Mouse (Mus musculus) colon, adult 2 months (tissue): ENCODE data around the gene Sarm1. TPM values are rescaled to one million over a fixed set of nuclear protein-coding genes. Genes with fewer than 3 reads are reported as not detected.

Source experiments
- polyA plus RNA-seq: library from polyadenylated mRNA; depleted of rRNA; stranded (reverse); fragments of >200 nt; gene quantifications from 2 replicates; pipeline ENCODE4 v1.2.3, GENCODE M21; 2012; rRNA removed

Gene Sarm1
- 0.83 and 1.00 TPM in 2 replicates for polyA plus RNA-seq

GRCm38 (mm10) chr11:78497544-78498522, at the start of gene Sarm1:
Gene Sarm1 (minus strand): TSS chr11:78497754.

GRCm38 (mm10) chr11:78536080-78536689, 38.6 kb upstream of the Sarm1 start, which contains the start of the genes Tnfaip1 and Ift20:
Gene Tnfaip1 (minus strand): TSS chr11:78536332.
Gene Ift20 (plus strand): TSS chr11:78536361.

GRCm38 (mm10) chr11:78512025-78512957, 14.7 kb upstream of the Sarm1 start, which contains the start of the genes Tmem199 and Poldip2:
Gene Tmem199 (minus strand): TSS chr11:78512172.
Gene Poldip2 (plus strand): TSS chr11:78512193.

GRCm38 (mm10) chr11:78502909-78503650, 5.5 kb upstream of the Sarm1 start, which contains the start of gene Sebox:
Gene Sebox (plus strand): TSS chr11:78503447.

GRCm38 (mm10) chr11:78499004-78499403, 1.4 kb upstream of the Sarm1 start, which contains the start of gene Vtn:
Gene Vtn (plus strand): TSS chr11:78499091.

GRCm38 (mm10) chr11:78465568-78466180, 31.9 kb downstream of the Sarm1 start, which contains the start of gene Slc46a1:
Gene Slc46a1 (plus strand): TSS chr11:78465697.

Other genes starting within 250 kb of the Sarm1 start
- gene 2610507B11Rik, start 236.0 kb downstream of the Sarm1 start, polyA plus RNA-seq: 65.5 and 85.1 TPM in 2 replicates
- 0.22 and 0.34 TPM in 2 replicates for gene BC030499, start 206.9 kb downstream of the Sarm1 start, polyA plus RNA-seq
- gene Spag5, start 196.2 kb downstream of the Sarm1 start, polyA plus RNA-seq: 8.6 and 9.4 TPM in 2 replicates
- 16.8 and 18.5 TPM in 2 replicates for gene Aldoc, start 174.8 kb downstream of the Sarm1 start, polyA plus RNA-seq
- gene Pigs, start 169.3 kb downstream of the Sarm1 start, polyA plus RNA-seq: 96.0 and 116 TPM in 2 replicates
- gene Unc119, start 154.3 kb downstream of the Sarm1 start, polyA plus RNA-seq: 90.9 and 94.8 TPM in 2 replicates
- 0.86 and 1.3 TPM in 2 replicates for gene Foxn1, start 111.2 kb downstream of the Sarm1 start, polyA plus RNA-seq
- gene Slc13a2, start 75.5 kb downstream of the Sarm1 start, polyA plus RNA-seq: 243 and 292 TPM in 2 replicates
- 56.5 and 74.1 TPM in 2 replicates for gene Slc46a1, start 32.1 kb downstream of the Sarm1 start, polyA plus RNA-seq
- 2.4 and 6.1 TPM in 2 replicates for gene Vtn, start 1.3 kb upstream of the Sarm1 start, polyA plus RNA-seq
- gene Sebox, start 5.7 kb upstream of the Sarm1 start, polyA plus RNA-seq: not detected in 2 replicates
- 6.8 and 8.4 TPM in 2 replicates for gene Tmem199, start 14.4 kb upstream of the Sarm1 start, polyA plus RNA-seq
- gene Poldip2, start 14.4 kb upstream of the Sarm1 start, polyA plus RNA-seq: 37.7 and 42.1 TPM in 2 replicates
- 45.7 and 46.7 TPM in 2 replicates for gene Tnfaip1, start 38.6 kb upstream of the Sarm1 start, polyA plus RNA-seq
- gene Ift20, start 38.6 kb upstream of the Sarm1 start, polyA plus RNA-seq: 64.5 and 70.4 TPM in 2 replicates
- 45.0 and 66.3 TPM in 2 replicates for gene Tmem97, start 53.0 kb upstream of the Sarm1 start, polyA plus RNA-seq
- gene Nlk, start 199.6 kb upstream of the Sarm1 start, polyA plus RNA-seq: 12.3 and 15.7 TPM in 2 replicates